Mouse (Mus musculus) midbrain, embryonic 12.5 days (tissue): ENCODE measurements around the gene Kdm1a. TPM values are rescaled to one million over a fixed set of nuclear protein-coding genes. Genes with fewer than 3 reads are reported as not detected.

ENCODE experiments used
- ATAC-seq: fragments of 200-750 bp; cut with Nextera tagmentation; 2 replicates; pipeline ENCODE4 v1.8.0; 2017; ENCODE audit warnings: low read depth, moderate TSS enrichment, moderate library complexity; ENCODE audit not compliant: low FRiP score
- H3K27ac ChIP-seq: fragments of 300-500 bp; sonication (generic); replicated peaks from 2 replicates; pipeline ENCODE4 v1.5.1; 2016; ENCODE audit warnings: mild to moderate bottlenecking
- H3K27me3 ChIP-seq: fragments of 300-500 bp; sonication (generic); 2 replicates; pipeline ENCODE4 v1.6.1; 2016; ENCODE audit warnings: mild to moderate bottlenecking
- H3K36me3 ChIP-seq: fragments of 300-500 bp; sonication (generic); 2 replicates; pipeline ENCODE4 v1.6.1; 2016
- H3K4me1 ChIP-seq: fragments of 300-500 bp; sonication (generic); 2 replicates; pipeline ENCODE4 v1.6.1; 2016
- H3K4me2 ChIP-seq: fragments of 300-500 bp; sonication (generic); replicated peaks from 2 replicates; pipeline ENCODE4 v1.6.1; 2016; ENCODE audit warnings: mild to moderate bottlenecking, moderate library complexity
- H3K4me3 ChIP-seq: fragments of 300-500 bp; sonication (generic); 2 replicates; pipeline ENCODE4 v1.5.1; 2016; ENCODE audit warnings: mild to moderate bottlenecking
- H3K9ac ChIP-seq: fragments of 300-500 bp; sonication (generic); replicated peaks from 2 replicates; pipeline ENCODE4 v1.6.1; 2016; ENCODE audit warnings: mild to moderate bottlenecking, moderate library complexity
- H3K9me3 ChIP-seq: fragments of 300-500 bp; sonication (generic); 2 replicates; pipeline ENCODE4 v1.6.1; 2016; ENCODE audit warnings: mild to moderate bottlenecking
- WGBS: fragments of 180-500 bp; shearing (Covaris S2); methylation state at CpG from one replicate; pipeline ENCODE4 v1.1.7; 2016; 5-methylcytosine and 5-hydroxymethylcytosine counted together
- polyA plus RNA-seq: library from polyadenylated mRNA; unstranded; fragments of >200 nt; fragmentation: Nextera tagmentation; extraction: Ambion mirVana; gene quantifications from 2 replicates; pipeline ENCODE4 v1.2.1, GENCODE M21; 2016

The Kdm1a gene
- 113 and 128 TPM in 2 replicates for polyA plus RNA-seq

- Histone ChIP-seq H3K4me2 (peak within 1 kb of the TSS; percentile 70), H3K9me3 (no peaks in the 10 kb centered on the region), H3K9ac (peak within 1 kb of the TSS; percentile 100), H3K4me3 (peak within 1 kb of the TSS; percentile 99), H3K27me3 (no peaks in the 10 kb centered on the region), H3K36me3 (peaks cover 4% of the 10 kb centered on the region; the same call in 1 of the 2 replicates), H3K27ac (peak within 1 kb of the TSS; percentile 97), H3K4me1 (peaks cover 12% of the 10 kb centered on the region)
- WGBS: under 1% methylated on average over 39 of the region's 45 CpGs
- peak; percentile 90 for ATAC-seq
These were observed at the start of gene Kdm1a for GRCm38 (mm10) chr4:136602568-136602967. Gene Kdm1a (minus strand): TSS chr4:136602723.

DNA sequence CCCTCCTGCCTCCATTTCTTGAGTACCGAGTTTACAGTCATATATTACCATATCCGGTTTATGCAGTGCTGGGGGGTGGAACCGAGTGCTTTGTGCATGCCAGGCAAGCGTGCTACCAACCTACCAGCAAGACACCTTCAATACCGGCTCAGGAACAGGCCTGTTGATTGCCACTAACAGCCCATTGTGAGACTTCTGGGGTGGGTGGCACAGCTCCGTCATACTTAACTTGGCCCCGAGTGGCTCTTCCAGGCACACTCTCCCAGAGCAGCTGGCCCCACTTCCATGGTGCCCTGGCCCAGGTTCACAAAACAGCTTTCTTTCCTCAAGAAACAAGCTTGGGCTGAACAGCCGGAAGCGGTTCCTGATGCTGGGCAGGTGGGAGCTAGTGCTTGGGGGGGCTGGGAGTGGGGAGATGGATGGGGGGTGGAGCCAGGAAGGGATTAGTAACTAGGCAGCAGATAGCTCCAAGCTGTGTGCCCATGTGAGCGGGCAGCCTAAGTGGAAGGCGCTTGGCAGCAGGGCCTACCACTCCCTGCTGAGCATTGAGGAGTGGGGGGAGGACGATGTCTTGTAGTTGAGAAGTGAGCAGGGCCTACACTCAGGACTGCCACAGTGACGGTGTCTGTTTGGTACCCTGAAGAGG is 49.5 kb upstream of the Kdm1a start:
- Histone ChIP-seq H3K4me2 (no peak overlapping the region), H3K9ac (no peak overlapping the region), H3K27ac (peak overlapping the region; percentile 77), H3K4me1 (peaks cover 26% of the 10 kb centered on the region), H3K4me3 (no peak overlapping the region), H3K9me3 (peaks cover 4% of the 10 kb centered on the region; the same call in 1 of the 2 replicates), H3K36me3 (peaks cover 51% of the 10 kb centered on the region), H3K27me3 (no peaks in the 10 kb centered on the region)
- ATAC-seq: peak; percentile 53
- 61% methylated on average over 13 of the region's 13 CpGs for WGBS

GRCm38 (mm10) chr4:136651357-136651811 is 48.9 kb upstream of the Kdm1a start:
- no peaks in the 10 kb centered on the region for H3K27me3 ChIP-seq
- H3K27ac ChIP-seq: peak overlapping the region; percentile 77
- peaks cover 6% of the 10 kb centered on the region; the same call in 1 of the 2 replicates for H3K9me3 ChIP-seq
- peaks cover 26% of the 10 kb centered on the region for H3K4me1 ChIP-seq
- H3K36me3 ChIP-seq: peaks cover 45% of the 10 kb centered on the region
- ATAC-seq: no peak
- no peak overlapping the region for H3K9ac ChIP-seq
- H3K4me3 ChIP-seq: no peak overlapping the region
- 62% methylated on average over 3 of the region's 3 CpGs for WGBS
- no peak overlapping the region for H3K4me2 ChIP-seq

DNA sequence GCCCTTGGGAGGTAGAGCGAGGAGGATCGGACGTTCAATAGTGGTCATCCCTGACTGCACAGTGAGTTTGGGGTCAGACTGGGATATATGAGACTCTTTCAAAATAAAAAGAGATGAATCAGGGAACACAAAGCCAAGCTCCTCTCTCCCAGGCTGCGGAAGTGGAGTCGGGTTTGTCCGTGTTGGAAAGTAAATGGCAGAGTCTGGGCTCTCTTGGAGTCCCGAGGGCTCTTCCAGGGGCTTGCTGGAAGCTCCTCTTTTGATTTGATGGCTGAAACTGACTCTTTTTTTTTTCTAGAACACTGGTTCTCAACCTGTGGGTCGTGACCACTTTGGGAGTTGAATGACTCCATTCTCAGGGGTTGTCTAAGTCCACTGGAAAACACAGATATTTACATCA is 47.7 kb upstream of the Kdm1a start:
- Histone ChIP-seq H3K27ac (0 out of 2 replicates have a peak overlapping the region, but pooled peaks have one; percentile 39), H3K9ac (no peak overlapping the region), H3K36me3 (peaks cover 34% of the 10 kb centered on the region), H3K9me3 (peaks cover 6% of the 10 kb centered on the region; the same call in 1 of the 2 replicates), H3K27me3 (no peaks in the 10 kb centered on the region), H3K4me1 (peaks cover 26% of the 10 kb centered on the region), H3K4me3 (no peak overlapping the region), H3K4me2 (no peak overlapping the region)
- WGBS: 79% methylated on average over 8 of the region's 8 CpGs
- no peak for ATAC-seq

GRCm38 (mm10) chr4:136649480-136650196 is 47.1 kb upstream of the Kdm1a start:
- Histone ChIP-seq H3K27me3 (no peaks in the 10 kb centered on the region), H3K36me3 (peaks cover 28% of the 10 kb centered on the region), H3K9ac (peak overlapping the region; percentile 31; the same call in 1 of the 2 replicates), H3K4me2 (no peak overlapping the region), H3K4me1 (peaks cover 26% of the 10 kb centered on the region), H3K27ac (peak overlapping the region; percentile 39; the same call in 1 of the 2 replicates), H3K9me3 (peaks cover 6% of the 10 kb centered on the region; the same call in 1 of the 2 replicates), H3K4me3 (no peak overlapping the region)
- WGBS: 42% methylated on average over 13 of the region's 13 CpGs
- no peak for ATAC-seq

DNA sequence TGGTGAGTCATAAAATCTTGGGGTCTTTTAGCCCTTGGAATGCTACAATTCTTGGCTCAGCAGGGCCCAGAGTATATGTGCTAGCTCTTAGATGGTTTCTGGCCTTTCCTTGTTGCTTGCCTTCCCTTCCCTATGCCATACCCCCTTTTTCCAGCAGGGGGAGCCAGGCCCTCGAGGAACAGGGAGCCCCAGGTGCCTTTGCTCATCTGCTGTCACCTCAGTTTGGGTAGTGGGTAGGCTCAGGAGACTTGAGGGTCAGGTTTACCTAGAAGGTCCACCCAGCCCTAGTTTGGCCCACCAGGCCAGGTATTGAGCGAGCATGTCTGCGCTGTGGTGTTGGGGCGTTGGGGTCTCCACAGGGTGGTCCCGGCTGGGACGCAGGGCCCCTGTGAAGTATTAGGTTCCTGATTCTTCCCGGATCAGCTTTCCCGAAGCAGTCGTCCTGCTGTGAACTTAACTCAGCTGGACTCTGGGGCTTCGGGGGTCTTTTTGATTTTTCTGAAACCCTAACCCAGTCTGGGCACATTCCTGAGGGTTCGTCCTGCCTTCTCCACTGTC is 46.5 kb upstream of the Kdm1a start:
- no peaks in the 10 kb centered on the region for H3K27me3 ChIP-seq
- H3K27ac ChIP-seq: 0 out of 2 replicates have a peak overlapping the region, but pooled peaks have one; percentile 39
- 12% methylated on average over 11 of the region's 11 CpGs for WGBS
- H3K9ac ChIP-seq: peak overlapping the region; percentile 31; the same call in 1 of the 2 replicates
- ATAC-seq: no peak
- H3K36me3 ChIP-seq: peaks cover 21% of the 10 kb centered on the region
- H3K4me2 ChIP-seq: no peak overlapping the region
- H3K4me1 ChIP-seq: peaks cover 26% of the 10 kb centered on the region
- no peak overlapping the region for H3K4me3 ChIP-seq
- H3K9me3 ChIP-seq: peaks cover 6% of the 10 kb centered on the region; the same call in 1 of the 2 replicates

DNA sequence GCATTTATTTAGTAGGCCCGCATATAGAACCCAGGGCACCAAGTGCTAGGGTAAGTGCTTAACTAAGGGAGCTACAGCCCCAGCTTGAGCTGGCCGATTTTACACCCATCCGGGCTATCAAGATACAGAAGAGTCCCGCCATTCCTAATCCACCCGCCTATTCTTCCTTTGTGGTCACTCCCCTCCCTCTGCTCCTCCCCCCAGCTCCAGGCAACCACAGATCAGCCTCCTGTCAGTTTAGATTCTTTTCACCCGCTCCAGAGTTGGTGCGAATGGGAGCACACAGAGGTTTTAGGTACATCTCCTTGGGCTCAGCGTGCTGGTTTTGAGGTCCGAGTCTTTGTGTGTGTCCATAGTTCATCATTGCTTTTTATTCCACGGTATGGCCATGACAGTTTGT is 36.4 kb upstream of the Kdm1a start:
- H3K27me3 ChIP-seq: peaks cover 34% of the 10 kb centered on the region
- peak overlapping the region; percentile 23; the same call in 1 of the 2 replicates for H3K4me3 ChIP-seq
- peaks cover 27% of the 10 kb centered on the region for H3K4me1 ChIP-seq
- peak overlapping the region; percentile 48 for H3K4me2 ChIP-seq
- H3K36me3 ChIP-seq: no peaks in the 10 kb centered on the region
- ATAC-seq: peak; percentile 76
- no peaks in the 10 kb centered on the region for H3K9me3 ChIP-seq
- peak overlapping the region; percentile 34; the same call in 1 of the 2 replicates for H3K9ac ChIP-seq
- 2% methylated on average over 10 of the region's 10 CpGs for WGBS
- H3K27ac ChIP-seq: peak overlapping the region; percentile 52; the same call in 1 of the 2 replicates

DNA sequence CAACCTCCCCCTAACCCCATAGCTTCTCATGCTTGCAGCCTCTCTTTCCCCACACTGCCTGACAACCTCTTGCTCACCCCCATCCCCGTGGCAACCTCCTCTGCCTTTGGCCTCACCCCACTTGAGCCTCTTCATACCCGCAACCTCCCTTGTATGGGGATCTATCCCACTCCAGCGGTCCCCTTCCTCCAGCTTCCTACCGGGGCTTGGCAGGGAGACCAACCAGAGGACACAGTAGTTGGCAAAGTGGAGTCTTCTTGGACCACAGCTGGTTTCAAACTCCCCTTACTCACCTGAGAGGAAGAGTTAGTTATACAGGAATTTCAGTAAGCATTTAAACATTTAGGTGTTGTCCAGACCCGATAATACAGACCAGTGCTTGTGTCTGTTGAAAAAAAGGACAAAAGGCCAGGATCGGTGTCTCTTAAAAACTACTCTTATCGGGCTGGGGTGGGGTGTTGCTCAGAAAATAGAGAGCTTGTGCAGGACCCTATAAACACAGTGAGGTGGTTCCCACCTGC is 35.8 kb upstream of the Kdm1a start:
- H3K9ac ChIP-seq: no peak overlapping the region
- peaks cover 34% of the 10 kb centered on the region for H3K27me3 ChIP-seq
- H3K4me3 ChIP-seq: peak overlapping the region; percentile 51
- no peaks in the 10 kb centered on the region for H3K36me3 ChIP-seq
- no peaks in the 10 kb centered on the region for H3K9me3 ChIP-seq
- 26% methylated on average over 7 of the region's 7 CpGs for WGBS
- H3K4me2 ChIP-seq: peak overlapping the region; percentile 83
- H3K27ac ChIP-seq: 0 out of 2 replicates have a peak overlapping the region, but pooled peaks have one; percentile 6
- H3K4me1 ChIP-seq: peaks cover 27% of the 10 kb centered on the region
- ATAC-seq: no peak

GRCm38 (mm10) chr4:136637563-136638229 is 35.2 kb upstream of the Kdm1a start:
- peak; percentile 64 for ATAC-seq
- 0 out of 2 replicates have a peak overlapping the region, but pooled peaks have one; percentile 6 for H3K27ac ChIP-seq
- WGBS: 4% methylated on average over 69 of the region's 76 CpGs

DNA sequence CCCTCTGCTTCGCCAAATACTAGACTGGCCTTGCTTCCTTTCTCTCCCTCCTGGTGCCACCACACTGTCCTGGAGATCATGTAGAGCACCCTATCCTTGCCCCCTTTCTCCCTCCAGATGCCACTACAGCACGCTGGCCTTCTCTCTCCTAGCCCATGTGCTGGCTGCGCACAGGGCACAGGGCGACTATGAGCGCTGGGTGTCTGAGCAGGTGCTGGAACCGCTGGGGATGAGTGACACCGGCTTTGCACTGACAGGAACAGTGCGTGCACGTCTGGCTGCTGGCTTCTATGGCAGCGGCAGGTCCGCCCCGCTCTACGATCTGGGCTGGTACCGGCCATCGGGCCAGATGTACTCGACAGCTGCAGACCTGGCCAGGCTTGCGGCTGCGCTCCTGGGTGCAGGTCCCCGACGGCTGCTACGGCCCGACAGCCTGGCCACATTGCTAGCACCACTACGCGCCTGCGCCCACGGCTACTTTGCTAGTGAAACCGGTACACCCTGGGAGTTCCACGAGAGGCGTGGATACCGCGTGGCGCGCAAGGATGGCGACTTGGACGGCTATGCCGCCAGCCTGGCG is 34.5 kb upstream of the Kdm1a start:
- no peak overlapping the region for H3K27ac ChIP-seq
- H3K4me3 ChIP-seq: peak overlapping the region; percentile 51
- peak; percentile 14; the same call in 1 of the 2 replicates for ATAC-seq
- no peaks in the 10 kb centered on the region for H3K36me3 ChIP-seq
- peak overlapping the region; percentile 83 for H3K4me2 ChIP-seq
- peaks cover 27% of the 10 kb centered on the region for H3K4me1 ChIP-seq
- peaks cover 34% of the 10 kb centered on the region for H3K27me3 ChIP-seq
- WGBS: 21% methylated on average over 37 of the region's 37 CpGs
- peak overlapping the region; percentile 52 for H3K9ac ChIP-seq
- no peaks in the 10 kb centered on the region for H3K9me3 ChIP-seq

More at GRCm38 (mm10) chr4:136637563-136638229, 35.2 kb upstream of the Kdm1a start:
- peak overlapping the region; percentile 51 for H3K4me3 ChIP-seq
- peak overlapping the region; percentile 83 for H3K4me2 ChIP-seq
- peak overlapping the region; percentile 52 for H3K9ac ChIP-seq
- peaks cover 27% of the 10 kb centered on the region for H3K4me1 ChIP-seq
- H3K36me3 ChIP-seq: no peaks in the 10 kb centered on the region
- H3K9me3 ChIP-seq: no peaks in the 10 kb centered on the region
- H3K27me3 ChIP-seq: peaks cover 34% of the 10 kb centered on the region

DNA sequence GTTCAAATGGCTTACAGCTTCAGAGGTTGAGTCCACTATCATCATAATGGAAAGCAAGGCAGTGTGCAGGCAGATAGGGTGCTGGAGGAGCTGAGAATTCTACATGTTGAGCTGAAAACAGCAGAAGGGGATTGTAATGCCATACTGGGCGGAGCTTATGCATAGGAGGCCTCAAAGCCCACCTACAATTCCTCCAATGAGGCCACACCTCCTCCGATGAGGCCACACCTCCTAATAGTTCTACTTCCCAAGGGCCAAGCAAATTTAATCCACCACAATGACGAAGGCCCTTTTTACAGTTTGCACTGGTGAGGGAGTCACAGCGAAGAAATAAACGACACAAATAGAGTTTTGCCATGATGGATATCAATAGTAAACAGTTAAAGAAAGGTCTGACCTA is 34.0 kb upstream of the Kdm1a start:
- whole genome bisulfite sequencing: 65% methylated on average over 5 of the region's 5 CpGs
- no peak overlapping the region for H3K4me2 ChIP-seq

More for the DNA sequence above, 34.0 kb upstream of the Kdm1a start:
- Histone ChIP-seq H3K4me3 (no peak overlapping the region), H3K27ac (no peak overlapping the region), H3K27me3 (peaks cover 34% of the 10 kb centered on the region), H3K9ac (no peak overlapping the region), H3K36me3 (no peaks in the 10 kb centered on the region), H3K4me1 (peaks cover 27% of the 10 kb centered on the region), H3K9me3 (no peaks in the 10 kb centered on the region)
- ATAC-seq: no peak
